ENCODE assay signal across 8 mouse cellular contexts in genomic region chr7:19320637-19321036, GRCm38 (mm10). TPM values are rescaled to one million over a fixed set of nuclear protein-coding genes. Genes with fewer than 3 reads are reported as not detected.
DNase-seq lines count a peak whose midpoint lies in the region; ATAC-seq and TF ChIP-seq lines count a peak whose summit lies in the region.

No protein-coding gene starts in this region.

- peaks cover 12% of the 10 kb centered on the region for H3K4me1 ChIP-seq in heart, adult 2 months (ENCODE audit: control insufficient read depth, insufficient read depth, low read length)
- peaks cover 5% of the 10 kb centered on the region for H3K4me1 ChIP-seq in testis, adult 2 months (ENCODE audit: control insufficient read depth, insufficient read depth, low read length)
- H3K4me1 ChIP-seq in midbrain, embryonic 11.5 days (ENCODE audit: control insufficient read depth, insufficient read depth, low read length) = peaks cover 12% of the 10 kb centered on the region

- 45% methylated on average over 7 of the region's 7 CpGs for WGBS in heart, adult 2 months
- 52% methylated on average over 7 of the region's 7 CpGs for WGBS in midbrain, embryonic 11.5 days

- no peaks in the 10 kb centered on the region for H3K79me2 ChIP-seq in heart, adult 2 months (replicated peaks; ENCODE audit: control insufficient read depth, insufficient read depth, low read length)

- no peak overlapping the region for H3K9ac ChIP-seq in heart, adult 2 months (ENCODE audit: low read depth, low read length)
- H3K9ac ChIP-seq in midbrain, embryonic 11.5 days (ENCODE audit: low read length) = 0 out of 2 replicates have a peak overlapping the region, but pooled peaks have one; percentile 16

- no peak for TF ChIP-seq CTCF in heart, adult 2 months (IDR thresholded peaks at IDR 0.05)
- no peak for TF ChIP-seq CTCF in testis, adult 2 months (IDR thresholded peaks at IDR 0.05; ENCODE audit: control insufficient read depth, insufficient read depth, insufficient replicate concordance, low read depth, low read length)

- peak overlapping the region; percentile 71 for H3K27ac ChIP-seq in heart, adult 2 months
- no peak overlapping the region for H3K27ac ChIP-seq in testis, adult 2 months (ENCODE audit: control insufficient read depth, insufficient read depth, low read depth, low read length)
- H3K27ac ChIP-seq in midbrain, embryonic 11.5 days (ENCODE audit: low read depth, low read length) = no peak overlapping the region

- no peak for DNase-seq in heart, adult 2 months
- no peak for DNase-seq in heart, adult 9 months (ENCODE audit: low spot score in 2 of 2)
- no peak for DNase-seq in testis, postnatal 10 days (ENCODE audit: low spot score)
- DNase-seq in midbrain, embryonic 11.5 days (ENCODE audit: low spot score, missing footprints) = peak; percentile 41
- no peak for DNase-seq in MN1 (ENCODE audit: low spot score)
- DNase-seq in adrenal gland, postnatal 10 days = no peak
- no peak for DNase-seq in kidney, postnatal 4 days

- no peak for TF ChIP-seq POLR2A in heart, adult 2 months (IDR thresholded peaks at IDR 0.05; ENCODE audit: insufficient read depth, low read depth, low read length)
- TF ChIP-seq POLR2A in testis, adult 2 months (IDR thresholded peaks at IDR 0.05; ENCODE audit: control insufficient read depth, low read depth, low read length) = no peak

- ATAC-seq in midbrain, embryonic 11.5 days (ENCODE audit: low FRiP score) = no peak

- no peaks in the 10 kb centered on the region for H3K9me3 ChIP-seq in midbrain, embryonic 11.5 days (ENCODE audit: control insufficient read depth, low read length)

- no peaks in the 10 kb centered on the region for H3K36me3 ChIP-seq in heart, adult 2 months (ENCODE audit: control insufficient read depth, insufficient read depth, low read length)
- H3K36me3 ChIP-seq in testis, adult 2 months (ENCODE audit: control insufficient read depth, insufficient read depth, low read length) = no peaks in the 10 kb centered on the region
- H3K36me3 ChIP-seq in midbrain, embryonic 11.5 days (ENCODE audit: control insufficient read depth, insufficient read depth, low read length) = no peaks in the 10 kb centered on the region

- no peak for TF ChIP-seq EP300 in heart, adult 2 months (IDR thresholded peaks at IDR 0.05; ENCODE audit: insufficient read depth, low read depth, low read length)

- no peak overlapping the region for H3K4me3 ChIP-seq in heart, adult 2 months
- H3K4me3 ChIP-seq in testis, adult 2 months (ENCODE audit: control insufficient read depth, low read depth, low read length) = peak overlapping the region; percentile 86; the same call in 1 of the 2 replicates
- no peak overlapping the region for H3K4me3 ChIP-seq in midbrain, embryonic 11.5 days (ENCODE audit: low read depth, low read length)

- intact Hi-C loops in heart, adult 2 months (cut with DNase I) = no loop called here

- peak overlapping the region; percentile 72 for H3K4me2 ChIP-seq in midbrain, embryonic 11.5 days

- H3K27me3 ChIP-seq in heart, adult 2 months (ENCODE audit: control insufficient read depth, insufficient read depth, low read length) = no peaks in the 10 kb centered on the region
- no peaks in the 10 kb centered on the region for H3K27me3 ChIP-seq in testis, adult 2 months (ENCODE audit: control insufficient read depth, insufficient read depth, low read length)
- H3K27me3 ChIP-seq in midbrain, embryonic 11.5 days (ENCODE audit: control insufficient read depth, insufficient read depth, low read length) = peaks cover 2% of the 10 kb centered on the region; the same call in 1 of the 2 replicates

RNA-seq across cellular contexts. Expression of gene Fosb, which starts 10.8 kb away (rescaled TPM):
- total RNA-seq in heart, adult 2 months (2021) = 1 to 10 TPM in 1 of 2 experiments, under 1 TPM in 1; 0.89 to 1.1 TPM
- 0.94 and 1.1 TPM in 2 replicates for polyA plus RNA-seq in heart, adult 2 months (2012; rRNA removed)
- 3.9 and 4.1 TPM in 2 replicates for polyA plus RNA-seq in testis, adult 2 months (2012; rRNA removed)
- polyA plus RNA-seq in midbrain, embryonic 11.5 days (2014; fragmentation: Nextera tagmentation; extraction: Ambion mirVana) = 0.04 TPM in 1 of 2 replicates, not detected in the other
- total RNA-seq in adrenal gland, postnatal 10 days (2021) = 10 to 100 TPM in 1 of 2 experiments, 1 to 10 TPM in 1; 1.2 to 12.9 TPM

RNA-seq across cellular contexts. Expression of gene Ercc1, which starts 23.9 kb away (rescaled TPM):
- 10 to 100 TPM; 46.8 to 48.6 TPM for total RNA-seq in heart, adult 2 months (2021)
- 47.1 and 49.1 TPM in 2 replicates for polyA plus RNA-seq in heart, adult 2 months (2012; rRNA removed)
- polyA plus RNA-seq in testis, adult 2 months (2012; rRNA removed) = 50.1 and 66.6 TPM in 2 replicates
- polyA plus RNA-seq in midbrain, embryonic 11.5 days (2014; fragmentation: Nextera tagmentation; extraction: Ambion mirVana) = 111 and 118 TPM in 2 replicates
- 10 to 100 TPM; 37.1 to 41.3 TPM for total RNA-seq in adrenal gland, postnatal 10 days (2021)

RNA-seq across cellular contexts. Expression of gene Rtn2, which starts 38.2 kb away (rescaled TPM):
- total RNA-seq in heart, adult 2 months (2021) = 100 to 1,000 TPM; 114 to 136 TPM
- 273 and 340 TPM in 2 replicates for polyA plus RNA-seq in heart, adult 2 months (2012; rRNA removed)
- 15.6 and 17.4 TPM in 2 replicates for polyA plus RNA-seq in testis, adult 2 months (2012; rRNA removed)
- polyA plus RNA-seq in midbrain, embryonic 11.5 days (2014; fragmentation: Nextera tagmentation; extraction: Ambion mirVana) = 48.5 and 53.2 TPM in 2 replicates
- total RNA-seq in adrenal gland, postnatal 10 days (2021) = 10 to 100 TPM; 20.2 to 59.7 TPM

RNA-seq across cellular contexts. Expression of gene Cd3eap, which starts 38.6 kb away (rescaled TPM):
- total RNA-seq in heart, adult 2 months (2021) = 1 to 10 TPM; 9.3 to 9.7 TPM
- polyA plus RNA-seq in heart, adult 2 months (2012; rRNA removed) = 4.4 and 4.7 TPM in 2 replicates
- polyA plus RNA-seq in testis, adult 2 months (2012; rRNA removed) = 2.8 and 3.2 TPM in 2 replicates
- 15.1 and 15.4 TPM in 2 replicates for polyA plus RNA-seq in midbrain, embryonic 11.5 days (2014; fragmentation: Nextera tagmentation; extraction: Ambion mirVana)
- total RNA-seq in adrenal gland, postnatal 10 days (2021) = 10 to 100 TPM; 11.5 to 11.7 TPM

RNA-seq across cellular contexts. Expression of gene Ppp1r13l, which starts 38.9 kb away (rescaled TPM):
- 10 to 100 TPM; 43.9 to 45.1 TPM for total RNA-seq in heart, adult 2 months (2021)
- 23.5 and 30.1 TPM in 2 replicates for polyA plus RNA-seq in heart, adult 2 months (2012; rRNA removed)
- polyA plus RNA-seq in testis, adult 2 months (2012; rRNA removed) = 49.5 and 71.4 TPM in 2 replicates
- 3.0 and 3.2 TPM in 2 replicates for polyA plus RNA-seq in midbrain, embryonic 11.5 days (2014; fragmentation: Nextera tagmentation; extraction: Ambion mirVana)
- 1 to 10 TPM; 5.0 to 6.0 TPM for total RNA-seq in adrenal gland, postnatal 10 days (2021)
